Mouse (Mus musculus) megakaryocyte, embryonic 14.5 days (primary cell): ENCODE data around the gene Tcte2.

ENCODE experiments used
- FLI1 ChIP-seq: IDR thresholded peaks from 2 replicates; pipeline ENCODE4 v1.6.1; 2012; ENCODE audit warnings: low read length, inconsistent platforms, mixed read lengths
- GATA1 ChIP-seq: IDR thresholded peaks from 3 replicates; pipeline ENCODE4 v1.6.1; 2012; ENCODE audit warnings: mixed read lengths, low read length, inconsistent platforms, borderline replicate concordance

GRCm38 (mm10) chr17:13783469-13783868, 21.8 kb upstream of the Tcte2 start:
- TF ChIP-seq GATA1 (no peak), FLI1 (no peak)
